Mouse (Mus musculus): ENCODE measurements around the gene Cnih1. TPM values are rescaled to one million over a fixed set of nuclear protein-coding genes. Genes with fewer than 3 reads are reported as not detected.

Cnih1 gene
- polyA plus RNA-seq, 1 experiment from 2014 or later: 170 TPM

DNA sequence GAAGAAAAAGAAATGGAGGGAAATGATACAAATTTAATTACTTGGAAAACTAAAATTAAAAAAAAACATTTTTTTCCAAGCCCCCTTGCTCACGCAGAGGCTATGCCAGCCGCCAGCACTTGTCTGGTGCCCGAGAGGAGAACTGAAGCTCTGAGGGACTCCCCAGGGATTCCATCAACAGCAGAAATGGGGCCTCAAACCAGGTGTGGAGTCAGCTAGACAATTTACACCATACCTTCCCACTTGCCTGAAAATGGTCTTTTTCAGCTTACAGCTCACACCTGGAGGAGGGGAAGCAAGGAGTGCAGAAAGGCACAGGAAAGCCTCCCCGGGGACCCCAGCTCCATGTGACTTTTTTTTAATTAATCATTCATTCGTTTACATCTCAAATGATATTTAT, 3.0 kb downstream of the Cnih1 start:
- Histone ChIP-seq H3K4me1 (peaks cover 19% of the 10 kb centered on the region), H3K27ac (no peak overlapping the region), H3K9ac (no peak overlapping the region), H3K4me2 (no peak overlapping the region), H3K36me3 (replicated peaks) (0 out of 2 replicates have a peak, but pooled peaks cover 2% of the 10 kb centered on the region), H3K9me3 (no peaks in the 10 kb centered on the region), H3K27me3 (replicated peaks) (no peaks in the 10 kb centered on the region), H3K4me3 (no peak overlapping the region)
- ATAC-seq (replicated peaks): no peak
- 77% methylated on average over 5 of the region's 5 CpGs for WGBS

GRCm38 (mm10) chr14:46783327-46783926, 4.8 kb downstream of the Cnih1 start:
- no peak overlapping the region for H3K4me2 ChIP-seq
- peaks cover 18% of the 10 kb centered on the region for H3K4me1 ChIP-seq
- H3K36me3 ChIP-seq (replicated peaks): peaks cover 18% of the 10 kb centered on the region
- WGBS: 95% methylated on average over 10 of the region's 10 CpGs
- no peak overlapping the region for H3K9ac ChIP-seq
- no peak overlapping the region for H3K27ac ChIP-seq
- H3K9me3 ChIP-seq: no peaks in the 10 kb centered on the region
- H3K27me3 ChIP-seq (replicated peaks): no peaks in the 10 kb centered on the region
- ATAC-seq (replicated peaks): no peak
- H3K4me3 ChIP-seq: no peak overlapping the region

DNA sequence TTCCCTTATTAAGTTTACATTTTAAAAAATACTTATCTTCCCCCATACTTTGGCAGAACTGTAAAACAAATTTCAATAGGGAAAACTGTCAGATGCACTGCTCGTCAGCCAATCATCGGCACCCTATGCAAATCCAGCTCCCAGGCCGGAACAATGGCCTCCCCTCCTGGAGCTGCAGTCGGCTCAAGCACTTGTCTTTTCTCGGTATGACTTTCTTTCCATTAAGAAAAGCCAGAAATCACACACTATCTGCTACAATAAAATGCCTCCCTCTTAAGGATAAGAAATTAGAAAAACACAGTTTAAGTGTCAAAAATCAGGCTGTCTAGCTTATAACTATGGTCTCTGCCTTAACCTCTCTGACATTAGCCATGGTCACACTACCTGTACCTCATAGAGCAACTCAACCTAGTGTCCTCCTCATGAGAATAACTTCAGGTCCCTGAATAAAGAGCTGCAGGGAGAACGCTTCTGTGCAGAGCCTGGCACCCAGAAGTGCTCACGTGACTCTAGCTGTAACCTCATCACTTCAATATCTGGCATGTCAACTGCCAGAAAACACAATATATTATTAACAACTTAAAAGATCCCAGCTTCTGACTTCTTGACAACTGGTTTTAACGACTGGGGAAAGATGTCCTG, 5.9 kb downstream of the Cnih1 start:
- Histone ChIP-seq H3K4me1 (peaks cover 16% of the 10 kb centered on the region), H3K36me3 (replicated peaks) (peaks cover 27% of the 10 kb centered on the region), H3K27me3 (replicated peaks) (no peaks in the 10 kb centered on the region), H3K4me3 (no peak overlapping the region), H3K9me3 (no peaks in the 10 kb centered on the region), H3K9ac (no peak overlapping the region), H3K4me2 (no peak overlapping the region), H3K27ac (no peak overlapping the region)
- WGBS: 83% methylated on average over 8 of the region's 8 CpGs
- ATAC-seq (replicated peaks): no peak

GRCm38 (mm10) chr14:46781086-46781485, 7.1 kb downstream of the Cnih1 start:
- H3K36me3 ChIP-seq (replicated peaks): peaks cover 36% of the 10 kb centered on the region
- WGBS: 96% methylated on average over 7 of the region's 7 CpGs

GRCm38 (mm10) chr14:46779217-46779616, 9.0 kb downstream of the Cnih1 start:
- Histone ChIP-seq H3K9ac (no peak overlapping the region), H3K9me3 (no peaks in the 10 kb centered on the region), H3K4me3 (no peak overlapping the region), H3K4me1 (no peaks in the 10 kb centered on the region), H3K27me3 (replicated peaks) (no peaks in the 10 kb centered on the region), H3K27ac (no peak overlapping the region), H3K36me3 (replicated peaks) (peaks cover 40% of the 10 kb centered on the region), H3K4me2 (no peak overlapping the region)
- 95% methylated on average over 7 of the region's 7 CpGs for WGBS
- ATAC-seq (replicated peaks): no peak

More at GRCm38 (mm10) chr14:46781086-46781485, 7.1 kb downstream of the Cnih1 start:
- Histone ChIP-seq H3K9me3 (no peaks in the 10 kb centered on the region), H3K4me3 (no peak overlapping the region), H3K9ac (no peak overlapping the region), H3K4me1 (peaks cover 5% of the 10 kb centered on the region), H3K27me3 (replicated peaks) (no peaks in the 10 kb centered on the region), H3K27ac (no peak overlapping the region), H3K4me2 (no peak overlapping the region)
- no peak for ATAC-seq (replicated peaks)

DNA sequence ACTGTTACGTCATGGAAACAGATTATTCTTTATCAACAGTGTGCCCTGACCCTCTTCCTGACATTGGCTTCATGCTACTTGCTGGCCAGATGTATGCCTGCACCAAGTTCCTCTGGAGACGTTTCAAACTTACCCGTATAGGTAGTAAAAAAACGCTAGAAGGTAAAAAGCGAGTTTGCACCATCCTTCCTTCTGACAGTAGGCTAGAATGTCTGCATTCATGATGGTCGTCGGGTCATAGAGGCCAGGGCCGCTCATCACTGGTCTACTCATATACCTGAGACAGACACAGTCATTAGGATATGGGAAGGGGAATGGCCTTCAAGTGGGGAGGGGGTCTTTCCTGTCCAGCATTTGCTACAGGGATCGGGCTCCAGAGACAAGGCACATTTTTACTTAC, 9.5 kb downstream of the Cnih1 start:
- Histone ChIP-seq H3K36me3 (replicated peaks) (peaks cover 43% of the 10 kb centered on the region), H3K4me3 (no peak overlapping the region), H3K9ac (no peak overlapping the region), H3K27ac (no peak overlapping the region), H3K4me2 (no peak overlapping the region), H3K4me1 (no peaks in the 10 kb centered on the region), H3K9me3 (no peaks in the 10 kb centered on the region), H3K27me3 (replicated peaks) (no peaks in the 10 kb centered on the region)
- WGBS: over 99% methylated on average over 9 of the region's 9 CpGs
- ATAC-seq (replicated peaks): no peak

- Histone ChIP-seq H3K4me1 (no peaks in the 10 kb centered on the region), H3K27me3 (replicated peaks) (no peaks in the 10 kb centered on the region), H3K27ac (no peak overlapping the region), H3K36me3 (replicated peaks) (peaks cover 13% of the 10 kb centered on the region; the same call in 1 of the 2 replicates), H3K9ac (no peak overlapping the region), H3K4me3 (no peak overlapping the region), H3K9me3 (no peaks in the 10 kb centered on the region), H3K4me2 (no peak overlapping the region)
- ATAC-seq (replicated peaks): 0 out of 2 replicates have a peak, but pooled peaks have one; percentile 27
- WGBS: 87% methylated on average over 6 of the region's 6 CpGs
These were observed 18.2 kb downstream of the Cnih1 start for GRCm38 (mm10) chr14:46770036-46770435.

- Histone ChIP-seq H3K9me3 (no peaks in the 10 kb centered on the region), H3K4me3 (no peak overlapping the region), H3K27me3 (replicated peaks) (no peaks in the 10 kb centered on the region), H3K36me3 (replicated peaks) (peaks cover 6% of the 10 kb centered on the region; the same call in 1 of the 2 replicates), H3K27ac (no peak overlapping the region), H3K4me1 (no peaks in the 10 kb centered on the region), H3K4me2 (no peak overlapping the region), H3K9ac (no peak overlapping the region)
- whole genome bisulfite sequencing: 86% methylated on average over 12 of the region's 12 CpGs
- no peak for ATAC-seq (replicated peaks)
These were observed 21.1 kb downstream of the Cnih1 start for GRCm38 (mm10) chr14:46767116-46767515.

- ATAC-seq (replicated peaks): no peak
- H3K27me3 ChIP-seq (replicated peaks): no peaks in the 10 kb centered on the region
- 50% methylated on average over 6 of the region's 6 CpGs for WGBS
These were observed 27.0 kb downstream of the Cnih1 start for GRCm38 (mm10) chr14:46761186-46761585.

DNA sequence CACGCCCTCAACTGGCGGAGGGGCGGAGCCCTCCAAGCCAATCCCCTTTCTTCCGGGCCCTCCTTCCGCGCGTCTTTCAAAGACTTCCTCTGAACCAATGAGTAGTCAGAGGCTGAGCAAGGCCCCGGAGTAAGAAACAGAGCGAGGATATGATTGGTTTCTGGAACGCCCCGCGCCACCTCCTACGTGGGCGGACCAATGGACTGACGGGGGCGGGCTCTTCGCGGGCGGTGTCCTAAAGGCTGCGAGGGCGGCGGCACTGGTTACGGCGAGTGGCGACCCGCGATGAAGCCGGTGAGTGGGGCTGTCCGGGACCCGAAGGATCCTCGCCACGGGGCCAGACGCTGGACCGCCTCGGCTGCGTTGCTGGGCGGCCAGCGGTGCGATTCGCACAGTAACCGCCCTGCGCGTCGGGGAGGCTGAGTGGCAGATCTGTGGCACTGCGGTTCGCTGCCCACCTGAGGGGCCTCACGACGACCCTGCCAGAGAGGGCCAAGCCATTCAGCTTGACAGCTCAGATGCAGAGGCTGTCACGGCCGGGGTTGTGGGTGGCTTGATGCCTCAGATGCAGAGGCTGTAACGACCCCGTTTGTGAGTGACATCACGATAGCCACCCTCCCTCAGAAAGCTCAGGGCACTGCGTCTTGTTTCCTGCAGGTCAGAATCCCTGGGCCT, 27.7 kb downstream of the Cnih1 start, which contains the start of gene Cdkn3:
Cdkn3 (plus strand) TSS at position 187 of the 675 bp plus-strand sequence.
- Histone ChIP-seq H3K4me3 (peak within 1 kb of the TSS; percentile 55), H3K4me2 (peak within 1 kb of the TSS; percentile 85), H3K27me3 (replicated peaks) (no peaks in the 10 kb centered on the region), H3K36me3 (replicated peaks) (no peaks in the 10 kb centered on the region), H3K9ac (peak within 1 kb of the TSS; percentile 56), H3K27ac (peak within 1 kb of the TSS; percentile 6; the same call in 1 of the 2 replicates), H3K9me3 (no peaks in the 10 kb centered on the region), H3K4me1 (peaks cover 7% of the 10 kb centered on the region; the same call in 1 of the 2 replicates)
- ATAC-seq (replicated peaks): peak; percentile 100
- under 1% methylated on average over 54 of the region's 54 CpGs for WGBS

More at GRCm38 (mm10) chr14:46761186-46761585, 27.0 kb downstream of the Cnih1 start:
- no peaks in the 10 kb centered on the region for H3K36me3 ChIP-seq (replicated peaks)
- no peak overlapping the region for H3K9ac ChIP-seq
- H3K27ac ChIP-seq: no peak overlapping the region
- peak overlapping the region; percentile 85 for H3K4me2 ChIP-seq
- H3K4me1 ChIP-seq: peaks cover 7% of the 10 kb centered on the region; the same call in 1 of the 2 replicates
- no peaks in the 10 kb centered on the region for H3K9me3 ChIP-seq
- peak overlapping the region; percentile 55 for H3K4me3 ChIP-seq

DNA sequence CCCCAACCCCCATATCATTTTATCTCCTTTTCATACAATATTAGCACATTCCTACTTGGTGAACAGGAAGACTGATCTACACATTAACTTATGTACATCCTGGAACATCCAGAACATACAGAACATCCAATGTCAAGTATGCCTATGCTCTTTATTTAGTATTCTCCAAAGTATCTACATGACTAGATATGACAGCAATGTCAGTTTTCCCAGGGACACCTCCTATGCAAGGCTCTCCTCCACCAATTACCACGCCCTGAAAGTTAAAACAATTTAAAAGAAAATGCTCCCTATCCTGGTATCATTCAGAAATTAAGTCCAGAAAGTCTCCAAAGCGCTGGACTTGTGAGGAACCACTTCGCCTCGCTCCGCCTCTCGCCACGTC, 28.2 kb downstream of the Cnih1 start:
- H3K9me3 ChIP-seq: no peaks in the 10 kb centered on the region
- peaks cover 7% of the 10 kb centered on the region; the same call in 1 of the 2 replicates for H3K4me1 ChIP-seq
- H3K36me3 ChIP-seq (replicated peaks): no peaks in the 10 kb centered on the region
- ATAC-seq (replicated peaks): peak; percentile 57
- no peak overlapping the region for H3K27ac ChIP-seq
- H3K9ac ChIP-seq: no peak overlapping the region
- WGBS: 2% methylated on average over 7 of the region's 7 CpGs
- H3K4me3 ChIP-seq: peak overlapping the region; percentile 55
- H3K4me2 ChIP-seq: peak overlapping the region; percentile 85
- no peaks in the 10 kb centered on the region for H3K27me3 ChIP-seq (replicated peaks)

DNA sequence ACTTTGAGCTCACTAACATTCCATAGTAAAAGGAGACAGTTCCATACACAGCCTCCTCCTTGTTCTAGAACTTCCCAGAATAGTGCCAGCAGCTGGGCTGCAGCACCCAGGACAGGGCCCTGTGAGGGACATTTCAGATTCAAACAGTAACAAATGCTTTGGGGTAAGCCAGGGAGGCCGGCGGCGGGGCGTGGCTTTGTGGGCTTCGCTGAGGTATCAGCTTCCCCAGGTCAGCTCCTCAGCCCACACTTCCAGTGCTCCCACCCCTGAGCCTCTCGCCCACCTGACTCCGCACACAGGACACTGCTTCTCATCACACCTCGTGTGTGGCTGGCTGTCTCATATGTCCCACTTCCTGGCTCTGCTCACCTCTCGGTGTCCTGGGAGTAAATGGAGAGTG, 30.5 kb downstream of the Cnih1 start:
- Histone ChIP-seq H3K36me3 (replicated peaks) (no peaks in the 10 kb centered on the region), H3K9ac (no peak overlapping the region), H3K27me3 (replicated peaks) (no peaks in the 10 kb centered on the region), H3K9me3 (no peaks in the 10 kb centered on the region), H3K4me3 (no peak overlapping the region), H3K4me1 (peaks cover 7% of the 10 kb centered on the region; the same call in 1 of the 2 replicates), H3K27ac (no peak overlapping the region), H3K4me2 (no peak overlapping the region)
- 67% methylated on average over 9 of the region's 9 CpGs for WGBS
- no peak for ATAC-seq (replicated peaks)
